Mouse (Mus musculus) limb, embryonic 14.5 days (tissue): ENCODE data around the gene Glis2. TPM values are rescaled to one million over a fixed set of nuclear protein-coding genes. Genes with fewer than 3 reads are reported as not detected.

Experiments
- ATAC-seq: fragments of 200-750 bp; cut with Nextera tagmentation; 2 replicates; pipeline ENCODE4 v1.8.0; 2017; ENCODE audit warnings: low read depth, moderate number of reproducible peaks, moderate TSS enrichment; ENCODE audit not compliant: low FRiP score
- DNase-seq: peaks from one replicate; pipeline ENCODE4 v3.0.0-alpha.2; 2015; ENCODE audit warnings: low spot score
- H3K27ac ChIP-seq: fragments of 300-500 bp; sonication (generic); replicated peaks from 2 replicates; pipeline ENCODE4 v1.5.1; 2014; ENCODE audit warnings: low read depth, mild to moderate bottlenecking, low read length, moderate library complexity, mixed read lengths
- H3K27me3 ChIP-seq: fragments of 300-500 bp; sonication (generic); 2 replicates; pipeline ENCODE4 v1.6.1; 2014; ENCODE audit warnings: low read length, mixed read lengths; ENCODE audit not compliant: control insufficient read depth, insufficient read depth
- H3K36me3 ChIP-seq: fragments of 300-500 bp; sonication (generic); 2 replicates; pipeline ENCODE4 v1.6.1; 2014; ENCODE audit warnings: mild to moderate bottlenecking, low read length, moderate library complexity, mixed read lengths; ENCODE audit not compliant: control insufficient read depth, insufficient read depth
- H3K4me1 ChIP-seq: fragments of 300-500 bp; sonication (generic); 2 replicates; pipeline ENCODE4 v1.6.1; 2014; ENCODE audit warnings: antibody characterized with exemption, low read length, mixed read lengths; ENCODE audit not compliant: control insufficient read depth, insufficient read depth
- H3K4me2 ChIP-seq: fragments of 300-500 bp; sonication (generic); replicated peaks from 2 replicates; pipeline ENCODE4 v1.6.1; 2014; ENCODE audit warnings: low read depth, mild to moderate bottlenecking, low read length, moderate library complexity; ENCODE audit not compliant: severe bottlenecking
- H3K4me3 ChIP-seq: fragments of 300-500 bp; sonication (generic); replicated peaks from 2 replicates; pipeline ENCODE4 v1.5.1; 2014; ENCODE audit warnings: low read length
- H3K9ac ChIP-seq: fragments of 300-500 bp; sonication (generic); 2 replicates; pipeline ENCODE4 v1.6.1; 2014; ENCODE audit warnings: mild to moderate bottlenecking, low read depth, low read length, moderate library complexity; ENCODE audit not compliant: severe bottlenecking
- H3K9me3 ChIP-seq: fragments of 300-500 bp; sonication (generic); 2 replicates; pipeline ENCODE4 v1.6.1; 2016; ENCODE audit warnings: low read length; ENCODE audit not compliant: control insufficient read depth
- POLR2A ChIP-seq: fragments of 200-500 bp; IDR thresholded peaks from 2 replicates; pipeline ENCODE4 v1.8.0; 2012; ENCODE audit warnings: inconsistent platforms, mild to moderate bottlenecking, moderate library complexity, borderline replicate concordance; ENCODE audit not compliant: insufficient read depth, insufficient read length; ENCODE audit errors: extremely low read depth
- WGBS: fragments of 180-500 bp; shearing (Covaris S2); extraction: QIAGEN DNeasy Blood & Tissue Kit; methylation state at CpG from one replicate; pipeline ENCODE4 v1.1.7; 2014; 5-methylcytosine and 5-hydroxymethylcytosine counted together
- polyA plus RNA-seq, 2 experiments: library from polyadenylated mRNA; depleted of rRNA in 1 of 2; stranded (reverse) in 1 of 2; unstranded in 1 of 2; fragments of >200 nt; fragmentation: Nextera tagmentation in 1 of 2; extraction: Ambion mirVana in 1 of 2; gene quantifications; 2 replicates each; pipeline versions ENCODE4 v1.2.1 to v1.2.3; 2012 to 2014

Gene Glis2
- polyA plus RNA-seq, 2 experiments, result 45.9 to 83.8 TPM

DNA sequence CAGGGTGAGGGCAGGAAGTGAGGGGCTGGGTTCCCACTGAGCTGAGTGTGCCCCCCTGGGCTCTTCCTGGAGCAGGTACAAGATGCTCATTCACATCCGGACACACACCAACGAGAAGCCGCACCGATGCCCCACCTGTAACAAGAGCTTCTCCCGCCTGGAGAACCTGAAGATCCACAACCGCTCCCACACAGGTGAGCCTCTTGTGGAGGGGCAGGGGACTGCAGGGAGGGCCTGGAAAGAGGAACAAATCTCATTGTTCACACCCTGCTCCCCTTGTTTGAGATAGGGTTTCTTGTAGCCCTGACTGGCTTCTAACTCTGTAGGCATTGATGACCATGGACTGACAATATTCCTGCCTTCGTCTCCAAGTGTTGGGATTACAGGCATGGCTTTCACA lies 17.2 kb downstream of the Glis2 start:
- no peak overlapping the region for H3K9ac ChIP-seq
- 89% methylated on average over 7 of the region's 7 CpGs for WGBS
- no peaks in the 10 kb centered on the region for H3K27me3 ChIP-seq
- ATAC-seq, result no peak
- H3K4me2 ChIP-seq, result no peak overlapping the region
- no peak overlapping the region for H3K27ac ChIP-seq
- peaks cover 13% of the 10 kb centered on the region for H3K4me1 ChIP-seq
- no peaks in the 10 kb centered on the region for H3K9me3 ChIP-seq
- H3K4me3 ChIP-seq, result no peak overlapping the region
- TF ChIP-seq POLR2A, result no peak
- DNase-seq, result no peak
- H3K36me3 ChIP-seq, result peaks cover 81% of the 10 kb centered on the region

DNA sequence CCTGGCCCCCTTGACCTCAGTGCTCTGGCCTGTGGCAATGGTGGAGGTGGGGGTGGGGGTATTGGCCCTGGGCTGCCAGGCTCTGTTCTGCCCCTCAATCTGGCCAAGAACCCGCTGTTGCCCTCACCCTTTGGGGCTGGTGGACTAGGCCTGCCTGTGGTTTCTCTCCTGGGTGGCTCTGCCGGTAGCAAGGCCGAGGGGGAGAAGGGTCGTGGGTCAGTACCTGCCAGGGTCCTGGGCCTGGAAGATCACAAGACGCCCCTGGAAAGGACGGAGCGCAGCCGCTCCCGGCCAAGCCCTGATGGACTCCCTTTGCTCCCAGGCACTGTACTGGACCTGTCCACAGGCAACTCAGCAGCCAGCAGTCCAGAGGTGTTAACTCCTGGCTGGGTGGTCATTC lies 19.2 kb downstream of the Glis2 start:
- Histone ChIP-seq H3K27ac (no peak overlapping the region), H3K4me3 (no peak overlapping the region), H3K27me3 (no peaks in the 10 kb centered on the region), H3K36me3 (peaks cover 94% of the 10 kb centered on the region), H3K4me2 (no peak overlapping the region), H3K9me3 (no peaks in the 10 kb centered on the region), H3K4me1 (no peaks in the 10 kb centered on the region), H3K9ac (no peak overlapping the region)
- TF ChIP-seq POLR2A, result no peak
- ATAC-seq, result no peak
- WGBS, result 96% methylated on average over 9 of the region's 9 CpGs
- no peak for DNase-seq

DNA sequence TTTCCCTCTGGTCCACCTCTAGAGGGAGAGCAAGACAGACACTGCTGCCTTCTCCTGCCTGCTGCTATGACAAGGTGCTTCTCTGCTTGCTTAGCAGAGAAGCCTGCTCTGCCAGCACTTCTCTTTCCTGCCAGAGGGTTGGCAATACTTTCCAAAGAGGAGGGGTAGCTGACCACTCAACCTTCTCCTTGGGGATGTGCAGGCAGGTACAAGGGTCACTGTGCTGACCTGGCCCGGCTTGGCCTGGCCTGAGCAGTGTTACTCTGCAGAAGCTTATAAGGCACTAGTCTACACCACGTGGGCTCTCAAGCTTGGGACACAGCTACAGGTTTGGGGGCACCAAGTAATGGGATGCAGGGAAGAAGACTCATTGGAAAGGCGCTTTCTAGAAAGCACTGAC lies 20.1 kb downstream of the Glis2 start:
- 88% methylated on average over 3 of the region's 3 CpGs for WGBS
- H3K27ac ChIP-seq, result no peak overlapping the region
- H3K9ac ChIP-seq, result no peak overlapping the region
- ATAC-seq (no peak), DNase-seq (no peak)
- no peaks in the 10 kb centered on the region for H3K4me1 ChIP-seq
- no peaks in the 10 kb centered on the region for H3K27me3 ChIP-seq
- H3K4me2 ChIP-seq, result no peak overlapping the region
- H3K36me3 ChIP-seq, result peaks cover 90% of the 10 kb centered on the region
- no peaks in the 10 kb centered on the region for H3K9me3 ChIP-seq
- no peak overlapping the region for H3K4me3 ChIP-seq
- no peak for TF ChIP-seq POLR2A

DNA sequence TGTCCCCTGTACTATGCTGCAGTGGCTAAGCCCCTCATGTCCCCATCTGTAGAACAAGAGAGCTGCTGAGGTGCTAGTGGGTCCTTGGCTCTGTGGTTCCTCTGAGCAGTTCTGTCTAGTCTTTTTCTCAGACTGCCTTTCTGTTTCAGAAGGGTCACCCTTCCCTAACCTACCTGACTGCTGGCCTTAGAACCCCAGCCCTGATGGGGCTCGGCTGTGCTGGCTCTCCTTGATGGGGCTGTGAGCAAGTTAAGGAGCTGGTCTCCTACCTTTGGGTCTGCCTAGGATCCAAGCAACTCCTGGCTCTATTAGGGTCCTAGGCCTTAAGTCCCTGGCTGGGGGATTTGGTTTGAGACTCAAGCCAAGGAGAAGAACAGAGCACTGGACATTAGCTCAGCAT lies 20.8 kb downstream of the Glis2 start:
- no peaks in the 10 kb centered on the region for H3K9me3 ChIP-seq

DNA sequence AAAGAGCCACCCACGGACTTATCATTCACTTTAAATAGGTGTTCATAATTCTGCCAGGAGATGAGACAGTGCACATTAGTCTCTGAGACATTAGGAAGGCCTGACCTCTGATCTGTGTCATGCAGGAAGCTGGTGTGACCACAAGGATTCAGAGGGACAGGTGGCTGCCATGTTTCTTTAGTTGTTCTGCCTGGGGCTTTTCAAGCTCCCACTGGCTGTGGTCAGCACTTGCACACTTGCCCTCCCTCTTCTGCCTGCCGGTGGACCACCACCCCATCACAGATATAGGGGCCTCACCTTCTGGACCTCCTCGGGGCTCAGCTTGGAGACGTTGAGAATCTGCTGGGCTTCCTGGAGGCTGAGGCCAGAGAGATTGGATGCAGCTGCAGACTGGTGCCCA lies 22.3 kb downstream of the Glis2 start:
- DNase-seq (no peak), ATAC-seq (no peak)
- H3K4me3 ChIP-seq, result no peak overlapping the region
- no peak overlapping the region for H3K9ac ChIP-seq
- no peaks in the 10 kb centered on the region for H3K9me3 ChIP-seq
- H3K27ac ChIP-seq, result no peak overlapping the region
- H3K36me3 ChIP-seq, result peaks cover 72% of the 10 kb centered on the region
- no peaks in the 10 kb centered on the region; the same call in 1 of the 2 replicates for H3K4me1 ChIP-seq
- no peaks in the 10 kb centered on the region for H3K27me3 ChIP-seq
- no peak for TF ChIP-seq POLR2A
- WGBS, result 79% methylated on average over 4 of the region's 4 CpGs
- no peak overlapping the region for H3K4me2 ChIP-seq

More for the DNA sequence above, 20.8 kb downstream of the Glis2 start:
- Histone ChIP-seq H3K4me1 (no peaks in the 10 kb centered on the region), H3K36me3 (peaks cover 87% of the 10 kb centered on the region), H3K9ac (no peak overlapping the region), H3K27me3 (no peaks in the 10 kb centered on the region), H3K4me2 (no peak overlapping the region), H3K27ac (no peak overlapping the region), H3K4me3 (no peak overlapping the region)
- DNase-seq (no peak), ATAC-seq (no peak)
- 79% methylated on average over 1 of the region's 1 CpGs for WGBS
- TF ChIP-seq POLR2A, result no peak

DNA sequence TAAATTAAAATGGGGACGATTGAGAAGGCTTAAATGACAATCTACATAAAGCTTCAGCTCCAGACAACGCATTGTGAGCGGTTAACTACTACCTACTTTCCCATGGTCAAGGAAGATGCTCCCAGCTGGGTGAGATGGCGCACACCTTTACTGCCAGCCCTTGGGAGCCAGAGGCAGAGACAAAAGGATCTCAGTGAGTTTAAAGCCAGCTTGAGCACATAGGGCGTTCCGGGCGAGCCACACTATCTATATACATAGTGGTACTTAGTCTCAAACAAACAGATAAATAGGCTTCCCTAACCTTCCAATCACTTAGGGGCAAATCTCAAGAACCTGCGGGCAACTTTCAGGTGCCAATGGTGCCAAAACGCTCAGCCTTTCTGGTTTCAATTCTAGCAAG lies 29.6 kb downstream of the Glis2 start:
- TF ChIP-seq POLR2A, result no peak
- no peak for DNase-seq
- Histone ChIP-seq H3K4me3 (peak overlapping the region; percentile 72), H3K9me3 (no peaks in the 10 kb centered on the region), H3K36me3 (peaks cover 10% of the 10 kb centered on the region), H3K27ac (peak overlapping the region; percentile 87), H3K9ac (peak overlapping the region; percentile 86), H3K27me3 (no peaks in the 10 kb centered on the region), H3K4me2 (peak overlapping the region; percentile 69), H3K4me1 (peaks cover 15% of the 10 kb centered on the region)
- 22% methylated on average over 9 of the region's 9 CpGs for WGBS
- no peak for ATAC-seq
